Mouse (Mus musculus) olfactory bulb, adult 2 months (tissue): ENCODE data around the gene Stxbp6. TPM values are rescaled to one million over a fixed set of nuclear protein-coding genes. Genes with fewer than 3 reads are reported as not detected.

Experiments used
- H3K27ac ChIP-seq: fragments of 200-500 bp; 2 replicates; pipeline ENCODE4 v1.5.1; 2012; ENCODE audit warnings: low read depth, low read length; ENCODE audit not compliant: insufficient read depth
- H3K4me1 ChIP-seq: fragments of 200-500 bp; 2 replicates; pipeline ENCODE4 v1.6.1; 2012; ENCODE audit warnings: low read length; ENCODE audit not compliant: control insufficient read depth, insufficient read depth
- H3K4me3 ChIP-seq: fragments of 200-500 bp; 2 replicates; pipeline ENCODE4 v1.5.1; 2012; ENCODE audit warnings: mild to moderate bottlenecking, low read depth, low read length, moderate library complexity; ENCODE audit not compliant: insufficient read depth
- CTCF ChIP-seq: fragments of 200-500 bp; IDR thresholded peaks from 2 replicates; pipeline ENCODE4 v1.5.1; 2012; ENCODE audit warnings: low read depth, mild to moderate bottlenecking, low read length, moderate library complexity; ENCODE audit not compliant: insufficient read depth
- POLR2A ChIP-seq: fragments of 200-500 bp; IDR thresholded peaks from 2 replicates; pipeline ENCODE4 v1.6.1; 2012; ENCODE audit warnings: mild to moderate bottlenecking, low read depth, low read length, moderate library complexity; ENCODE audit not compliant: insufficient read depth
- WGBS: fragments of 180-500 bp; shearing (Covaris S2); methylation state at CpG from one replicate; pipeline ENCODE4 v1.1.7; 2018; 5-methylcytosine and 5-hydroxymethylcytosine counted together
- polyA plus RNA-seq: library from polyadenylated mRNA; stranded (reverse); fragments of >200 nt; gene quantifications from 2 replicates; pipeline ENCODE4 v1.2.4, GENCODE M21; 2012; ENCODE audit warnings: low replicate concordance; ENCODE audit not compliant: missing spikeins, insufficient read depth, insufficient read length

The Stxbp6 gene
- polyA plus RNA-seq, 1 experiment = 208 TPM

DNA sequence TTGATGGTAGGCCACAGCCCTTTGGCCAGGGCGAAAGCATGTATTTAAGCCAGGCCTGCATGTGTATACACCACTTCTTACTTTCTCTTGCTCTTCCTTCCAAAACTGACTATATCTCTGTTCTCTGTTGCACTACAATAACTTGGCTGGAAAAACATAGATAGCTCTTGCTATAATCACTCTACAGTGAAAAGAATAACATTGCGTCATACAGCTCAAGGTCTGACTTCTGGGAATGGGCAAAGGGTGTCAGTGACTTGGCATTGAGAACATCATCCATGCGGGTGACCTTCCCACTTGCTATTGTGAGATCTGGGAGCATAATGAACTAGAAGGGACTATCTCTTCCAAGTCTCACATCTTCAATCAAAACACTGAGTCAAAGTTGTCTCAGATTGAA is 122.4 kb downstream of the Stxbp6 start:
- H3K4me3 ChIP-seq = no peak overlapping the region
- TF ChIP-seq CTCF = no peak
- TF ChIP-seq POLR2A = no peak

DNA sequence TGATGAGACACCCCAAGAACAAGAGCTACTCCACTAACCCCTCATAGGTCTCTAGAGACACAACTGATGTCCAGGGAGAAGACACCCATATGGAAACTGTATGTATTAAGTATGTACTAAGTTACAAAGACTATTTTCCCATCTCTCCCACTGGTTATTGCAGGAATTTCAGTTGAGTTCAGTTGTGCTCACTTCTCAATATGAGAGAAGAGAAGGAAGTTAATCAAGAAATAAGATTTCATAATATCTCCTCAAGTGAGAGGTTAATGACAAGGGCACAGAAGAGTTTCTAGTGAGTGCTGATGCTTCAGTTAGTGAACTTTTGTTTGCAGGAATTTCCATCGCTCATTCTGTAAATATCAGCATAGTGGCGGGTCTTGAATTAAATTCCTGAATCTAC is 124.0 kb downstream of the Stxbp6 start:
- TF ChIP-seq POLR2A = no peak
- TF ChIP-seq CTCF = no peak
- Histone ChIP-seq H3K27ac (no peak overlapping the region), H3K4me3 (no peak overlapping the region), H3K4me1 (0 out of 2 replicates have a peak, but pooled peaks cover 2% of the 10 kb centered on the region)
- WGBS = 96% methylated on average over 2 of the region's 2 CpGs

More for the DNA sequence above, 122.4 kb downstream of the Stxbp6 start:
- Histone ChIP-seq H3K4me1 (0 out of 2 replicates have a peak, but pooled peaks cover 2% of the 10 kb centered on the region), H3K27ac (no peak overlapping the region)
- 95% methylated on average over 3 of the region's 3 CpGs for WGBS

DNA sequence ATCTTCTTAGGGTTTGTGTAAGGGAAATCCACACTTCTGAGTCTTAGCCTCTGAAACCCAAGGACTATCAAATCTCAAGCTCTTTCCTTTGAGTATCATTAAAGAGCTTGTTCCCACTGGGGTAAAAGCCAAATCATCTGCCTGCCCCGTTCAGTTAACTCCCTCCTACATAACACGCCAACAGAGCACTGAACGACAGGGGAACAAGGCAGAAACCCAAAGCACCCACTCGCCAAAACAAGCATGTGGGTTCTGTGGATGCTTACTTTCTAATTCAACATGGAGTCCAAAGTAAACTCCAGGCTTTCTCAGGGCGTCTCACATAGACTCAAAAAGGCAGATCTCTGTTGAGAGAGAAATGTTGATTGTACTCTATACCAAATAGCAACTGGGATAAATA is 126.7 kb downstream of the Stxbp6 start:
- Histone ChIP-seq H3K4me3 (no peak overlapping the region), H3K27ac (no peak overlapping the region), H3K4me1 (0 out of 2 replicates have a peak, but pooled peaks cover 2% of the 10 kb centered on the region)
- 59% methylated on average over 5 of the region's 5 CpGs for WGBS
- TF ChIP-seq CTCF (no peak), POLR2A (no peak)

DNA sequence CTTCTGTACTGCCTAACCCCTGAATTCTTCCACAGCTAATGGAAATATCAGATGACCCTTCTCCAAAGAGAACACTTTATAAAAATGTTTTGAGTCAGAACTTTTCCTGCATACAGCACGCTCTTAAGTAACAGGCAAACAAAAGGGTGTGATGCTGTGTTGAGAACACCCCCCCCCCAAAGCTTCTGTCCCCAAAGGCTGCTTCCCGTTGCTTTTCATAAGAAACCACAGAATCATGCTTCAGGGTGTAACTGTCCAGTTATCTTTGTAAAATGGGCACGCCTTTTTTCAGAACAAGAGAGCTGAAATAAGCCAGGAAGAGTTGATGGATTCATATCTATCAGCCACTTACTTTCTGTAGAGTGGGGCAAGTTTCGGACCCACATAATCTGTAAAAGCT is 134.2 kb downstream of the Stxbp6 start:
- Histone ChIP-seq H3K4me3 (no peak overlapping the region), H3K4me1 (peaks cover 2% of the 10 kb centered on the region; the same call in 1 of the 2 replicates), H3K27ac (no peak overlapping the region)
- no peak for TF ChIP-seq POLR2A
- no peak for TF ChIP-seq CTCF
- WGBS = 89% methylated on average over 4 of the region's 4 CpGs

DNA sequence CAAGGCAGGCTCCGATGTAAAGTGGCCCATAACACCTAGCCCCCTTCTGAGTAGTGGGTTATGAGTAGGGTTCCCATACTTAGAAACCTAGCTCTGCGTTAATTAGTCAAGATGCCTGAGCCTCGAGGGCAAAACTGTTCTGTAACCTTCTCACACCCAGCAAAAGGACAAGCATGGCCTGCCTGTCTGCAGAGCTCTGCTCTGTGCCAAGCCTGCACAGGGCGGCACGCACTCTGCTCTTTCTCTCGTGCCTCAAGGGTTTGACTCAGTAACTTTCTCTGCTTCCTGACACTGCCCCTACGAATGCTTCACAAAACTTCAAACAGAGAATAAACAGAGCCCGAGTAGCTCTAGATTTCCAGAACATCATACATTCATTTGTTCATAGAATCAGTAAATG is 135.4 kb downstream of the Stxbp6 start:
- WGBS = 55% methylated on average over 8 of the region's 8 CpGs
- Histone ChIP-seq H3K27ac (no peak overlapping the region), H3K4me1 (peaks cover 2% of the 10 kb centered on the region; the same call in 1 of the 2 replicates), H3K4me3 (no peak overlapping the region)
- no peak for TF ChIP-seq POLR2A
- no peak for TF ChIP-seq CTCF

DNA sequence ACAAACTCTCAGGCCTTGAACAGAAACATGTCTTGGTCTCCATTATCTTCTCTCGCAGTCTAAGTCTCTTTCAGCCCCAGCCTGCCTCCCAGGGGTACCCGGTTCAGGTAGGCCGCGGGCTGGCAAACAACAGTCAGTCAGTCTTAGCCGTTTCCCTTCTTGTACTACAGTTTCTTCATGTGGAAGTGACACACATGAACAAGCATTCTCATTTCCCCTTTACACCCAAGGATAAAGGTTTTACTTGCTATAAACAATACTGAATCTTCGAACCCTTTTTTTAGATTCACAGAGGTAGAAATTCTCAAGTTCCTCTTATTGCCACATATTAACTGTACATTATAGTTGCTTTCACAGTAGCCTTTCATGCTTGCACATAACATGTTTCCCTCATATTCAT is 141.6 kb downstream of the Stxbp6 start:
- no peak for TF ChIP-seq CTCF
- no peak for TF ChIP-seq POLR2A

DNA sequence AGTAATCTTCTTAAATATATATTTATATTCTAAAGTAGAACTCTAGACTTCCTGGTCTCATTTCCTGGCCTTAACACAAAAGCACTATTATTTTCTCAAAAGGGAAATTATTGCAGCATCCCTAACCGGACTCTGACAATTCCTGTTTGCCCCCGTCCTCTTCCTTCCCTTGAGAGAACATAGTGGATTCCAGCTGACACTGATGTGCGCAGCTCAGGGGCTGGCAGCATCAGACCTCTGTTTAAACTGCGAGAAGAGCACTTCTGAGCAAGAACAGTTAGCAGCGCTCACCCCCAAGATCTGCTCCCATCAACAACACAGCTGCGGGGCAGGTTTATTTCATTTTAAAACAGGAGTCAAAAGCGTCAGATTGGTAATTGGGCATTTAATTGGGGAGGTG is 142.8 kb downstream of the Stxbp6 start:
- TF ChIP-seq CTCF = no peak
- no peak for TF ChIP-seq POLR2A
- Histone ChIP-seq H3K4me3 (no peak overlapping the region), H3K4me1 (no peaks in the 10 kb centered on the region), H3K27ac (no peak overlapping the region)
- WGBS = 74% methylated on average over 7 of the region's 7 CpGs

More for the DNA sequence above, 141.6 kb downstream of the Stxbp6 start:
- WGBS = 88% methylated on average over 6 of the region's 6 CpGs
- Histone ChIP-seq H3K27ac (no peak overlapping the region), H3K4me1 (no peaks in the 10 kb centered on the region), H3K4me3 (no peak overlapping the region)

DNA sequence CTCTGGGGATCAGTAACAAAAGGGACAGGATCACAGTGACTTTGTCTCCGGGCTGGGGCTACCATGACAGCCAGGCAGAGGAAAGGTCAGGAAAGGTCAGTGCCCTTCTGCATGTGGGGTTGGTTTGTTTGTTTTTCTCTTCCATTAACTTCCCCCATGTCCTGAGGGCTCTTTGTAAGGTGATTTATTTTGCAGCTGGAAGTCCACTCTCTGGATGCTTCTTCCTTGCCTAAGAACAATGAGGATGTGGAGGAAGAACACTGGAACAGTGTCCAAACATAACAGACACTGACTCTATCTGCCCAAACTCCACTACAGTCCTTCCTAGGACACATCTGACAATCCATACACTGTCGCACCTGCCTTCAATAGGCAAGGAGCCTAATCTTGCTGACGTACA is 146.1 kb downstream of the Stxbp6 start:
- H3K4me3 ChIP-seq = no peak overlapping the region
- TF ChIP-seq POLR2A (no peak), CTCF (no peak)
- WGBS = 76% methylated on average over 3 of the region's 3 CpGs
- H3K27ac ChIP-seq = no peak overlapping the region
- H3K4me1 ChIP-seq = no peaks in the 10 kb centered on the region

DNA sequence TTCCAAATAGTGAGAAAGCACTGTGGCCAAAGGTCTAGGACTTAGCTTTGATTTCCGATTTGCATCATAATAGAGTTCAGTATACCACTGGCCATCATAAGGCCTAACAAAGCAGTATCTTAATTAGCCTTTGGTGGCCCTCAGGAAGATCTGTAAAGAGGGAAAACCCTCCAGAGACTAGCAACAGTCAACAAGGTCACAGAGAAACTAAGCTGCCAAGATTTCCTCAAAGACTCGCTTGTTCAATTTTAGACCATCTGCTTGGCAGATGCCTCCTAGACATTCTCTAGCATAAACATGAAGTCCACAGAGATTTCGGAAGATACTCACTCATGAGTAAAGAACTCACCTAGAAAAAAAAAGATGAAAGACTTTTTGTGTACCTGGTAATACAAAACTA is 148.6 kb downstream of the Stxbp6 start:
- no peak for TF ChIP-seq POLR2A
- no peak for TF ChIP-seq CTCF
- Histone ChIP-seq H3K4me1 (no peaks in the 10 kb centered on the region), H3K4me3 (no peak overlapping the region), H3K27ac (no peak overlapping the region)
- 72% methylated on average over 3 of the region's 3 CpGs for WGBS

DNA sequence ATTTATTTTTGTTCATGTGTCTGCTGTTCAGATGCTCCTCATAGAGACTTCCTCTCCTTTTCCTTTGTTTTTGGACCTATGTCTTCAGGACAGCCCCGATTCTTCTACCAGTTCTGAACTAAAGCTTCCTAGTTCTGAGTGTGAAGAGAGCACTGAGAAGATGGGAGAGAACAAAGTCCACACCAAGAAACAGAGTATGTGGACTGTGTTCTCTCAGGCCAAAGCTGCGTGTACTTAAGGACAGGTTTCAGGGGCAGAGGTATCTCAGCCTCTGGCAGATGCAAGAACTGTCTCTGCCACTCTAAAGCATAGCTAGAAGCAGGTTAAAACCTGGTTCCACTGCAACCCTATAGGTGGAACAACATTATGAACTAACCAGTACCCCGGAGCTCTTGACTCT is 151.2 kb downstream of the Stxbp6 start:
- H3K27ac ChIP-seq = no peak overlapping the region
- TF ChIP-seq POLR2A (no peak), CTCF (no peak)
- 94% methylated on average over 3 of the region's 3 CpGs for WGBS

More for the DNA sequence above, 151.2 kb downstream of the Stxbp6 start:
- no peaks in the 10 kb centered on the region for H3K4me1 ChIP-seq
- H3K4me3 ChIP-seq = no peak overlapping the region
